Mouse (Mus musculus): Measurements from ENCODE around the gene Zcchc24. TPM values are rescaled to one million over a fixed set of nuclear protein-coding genes. Genes with fewer than 3 reads are reported as not detected.

The Zcchc24 gene
- polyA plus RNA-seq, 1 experiment from 2014 or later = 17.3 TPM

DNA sequence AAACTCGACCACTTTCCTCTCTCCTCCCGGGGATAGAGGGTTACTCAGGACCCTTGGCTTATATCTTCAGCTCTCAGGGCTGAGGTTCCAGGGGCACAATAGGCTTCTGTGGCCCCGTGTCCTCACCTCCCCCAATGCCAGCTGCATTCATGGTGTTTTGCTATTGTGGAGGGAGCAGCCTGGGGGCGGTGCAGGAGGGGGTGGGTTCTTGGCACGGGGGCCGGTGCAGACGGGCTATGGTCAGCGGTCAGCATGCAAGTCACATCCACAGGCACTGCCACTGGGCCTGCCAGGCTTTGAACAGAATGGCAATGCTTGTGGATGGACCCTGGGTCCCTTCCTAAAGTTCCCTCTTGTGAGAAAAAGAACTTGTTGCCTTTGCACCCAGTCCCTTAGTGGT lies 2.9 kb downstream of the Zcchc24 start:
- Histone ChIP-seq H3K4me1 (ENCODE audit: insufficient read depth, low read length) (peaks cover 38% of the 10 kb centered on the region), H3K4me3 (ENCODE audit: low read length) (peak overlapping the region; percentile 11; the same call in 1 of the 2 replicates), H3K9ac (replicated peaks; ENCODE audit: low read length) (peak overlapping the region; percentile 27; the same call in 1 of the 2 replicates), H3K27me3 (ENCODE audit: insufficient read depth, low read length) (no peaks in the 10 kb centered on the region), H3K27ac (ENCODE audit: low read length) (no peak overlapping the region), H3K36me3 (ENCODE audit: insufficient read depth, low read length) (no peaks in the 10 kb centered on the region), H3K4me2 (replicated peaks; ENCODE audit: low read depth, low read length) (peak overlapping the region; percentile 94), H3K9me3 (ENCODE audit: low read length) (no peaks in the 10 kb centered on the region)
- no peak for ATAC-seq (ENCODE audit: low FRiP score, low TSS enrichment)
- WGBS = 19% methylated on average over 8 of the region's 8 CpGs

DNA sequence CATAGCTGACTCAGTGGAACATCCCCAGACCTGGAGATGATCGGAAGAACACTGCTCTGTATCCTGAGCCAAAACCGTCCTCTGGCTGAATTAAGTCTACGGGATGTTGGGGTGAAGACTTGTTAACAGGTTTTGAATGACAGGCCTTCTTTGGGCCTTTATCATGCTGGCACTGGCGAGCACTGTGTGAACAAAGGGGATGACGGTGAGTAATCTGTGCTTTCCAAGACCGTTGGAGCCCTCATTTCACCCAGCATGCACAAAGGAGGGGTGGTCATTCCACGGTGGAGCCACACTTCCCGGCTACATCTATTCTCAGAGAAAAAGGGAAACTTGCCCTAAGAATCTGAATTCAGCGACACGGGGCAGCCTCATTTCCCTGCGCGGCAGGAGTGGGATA lies 3.7 kb downstream of the Zcchc24 start:
- Histone ChIP-seq H3K27me3 (ENCODE audit: insufficient read depth, low read length) (no peaks in the 10 kb centered on the region), H3K9me3 (ENCODE audit: low read length) (no peaks in the 10 kb centered on the region), H3K9ac (replicated peaks; ENCODE audit: low read length) (no peak overlapping the region), H3K4me1 (ENCODE audit: insufficient read depth, low read length) (peaks cover 46% of the 10 kb centered on the region), H3K36me3 (ENCODE audit: insufficient read depth, low read length) (no peaks in the 10 kb centered on the region), H3K4me2 (replicated peaks; ENCODE audit: low read depth, low read length) (no peak overlapping the region), H3K27ac (ENCODE audit: low read length) (no peak overlapping the region), H3K4me3 (ENCODE audit: low read length) (no peak overlapping the region)
- WGBS = 75% methylated on average over 12 of the region's 12 CpGs
- no peak for ATAC-seq (ENCODE audit: low FRiP score, low TSS enrichment)

DNA sequence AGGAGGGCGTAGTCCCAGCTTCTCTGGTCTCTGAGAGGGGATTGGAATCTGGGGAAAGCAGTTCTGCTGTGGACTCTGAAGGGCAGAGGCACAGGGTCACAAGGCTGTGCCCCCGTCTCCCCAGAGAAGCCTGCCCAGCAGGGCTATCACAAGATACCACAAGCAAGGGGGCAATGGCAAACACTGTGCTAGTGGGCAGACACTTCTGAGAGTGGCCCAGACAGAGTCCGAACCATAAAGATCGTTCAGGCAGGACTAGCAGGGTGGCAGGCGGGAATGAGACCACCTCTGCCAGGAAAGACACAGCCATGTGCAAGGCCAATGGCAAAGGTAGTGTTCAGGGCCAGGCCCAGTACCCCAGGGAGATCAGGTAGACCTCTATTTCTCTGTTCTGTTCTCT lies 7.7 kb downstream of the Zcchc24 start:
- 0 out of 2 replicates have a peak, but pooled peaks cover 7% of the 10 kb centered on the region for H3K36me3 ChIP-seq (ENCODE audit: insufficient read depth, low read length)
- 77% methylated on average over 5 of the region's 5 CpGs for WGBS
- no peak overlapping the region for H3K4me2 ChIP-seq (replicated peaks; ENCODE audit: low read depth, low read length)
- no peak overlapping the region for H3K9ac ChIP-seq (replicated peaks; ENCODE audit: low read length)
- no peaks in the 10 kb centered on the region for H3K9me3 ChIP-seq (ENCODE audit: low read length)
- H3K4me3 ChIP-seq (ENCODE audit: low read length) = no peak overlapping the region
- no peaks in the 10 kb centered on the region for H3K27me3 ChIP-seq (ENCODE audit: insufficient read depth, low read length)
- no peak overlapping the region for H3K27ac ChIP-seq (ENCODE audit: low read length)
- H3K4me1 ChIP-seq (ENCODE audit: insufficient read depth, low read length) = peaks cover 46% of the 10 kb centered on the region
- no peak for ATAC-seq (ENCODE audit: low FRiP score, low TSS enrichment)

DNA sequence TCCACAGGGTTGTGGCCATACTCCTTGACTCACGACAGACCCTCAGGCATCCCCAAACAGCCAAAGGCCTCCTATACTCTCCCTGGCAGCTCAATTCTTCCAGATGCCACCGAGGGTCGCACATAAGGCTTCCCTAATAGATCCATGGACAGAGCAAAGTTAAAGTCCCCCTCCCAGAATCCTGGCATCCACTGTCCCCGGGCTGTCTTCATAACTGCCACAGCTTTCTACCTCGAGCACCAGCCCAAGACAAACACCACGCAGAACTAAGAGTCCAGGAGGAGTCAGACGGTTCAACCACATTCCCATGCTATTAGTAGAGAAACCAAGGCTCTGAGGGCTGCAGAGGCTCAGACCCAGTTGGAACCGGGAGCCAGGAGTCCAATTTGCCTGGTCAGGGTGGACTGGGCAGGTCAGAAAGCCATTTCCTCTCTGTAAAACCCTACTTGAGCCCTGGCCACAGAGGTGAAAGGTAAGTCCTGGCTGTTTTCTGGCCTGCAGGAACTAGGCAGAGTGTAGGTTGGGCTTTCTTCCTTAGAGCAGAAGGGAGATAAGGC lies 8.8 kb downstream of the Zcchc24 start:
- no peak for ATAC-seq (ENCODE audit: low FRiP score, low TSS enrichment)
- no peaks in the 10 kb centered on the region for H3K27me3 ChIP-seq (ENCODE audit: insufficient read depth, low read length)
- peaks cover 44% of the 10 kb centered on the region for H3K4me1 ChIP-seq (ENCODE audit: insufficient read depth, low read length)
- no peak overlapping the region for H3K4me3 ChIP-seq (ENCODE audit: low read length)
- peaks cover 7% of the 10 kb centered on the region; the same call in 1 of the 2 replicates for H3K36me3 ChIP-seq (ENCODE audit: insufficient read depth, low read length)
- H3K9me3 ChIP-seq (ENCODE audit: low read length) = no peaks in the 10 kb centered on the region
- H3K4me2 ChIP-seq (replicated peaks; ENCODE audit: low read depth, low read length) = no peak overlapping the region
- 0 out of 2 replicates have a peak overlapping the region, but pooled peaks have one; percentile 4 for H3K9ac ChIP-seq (replicated peaks; ENCODE audit: low read length)
- 48% methylated on average over 8 of the region's 8 CpGs for WGBS
- H3K27ac ChIP-seq (ENCODE audit: low read length) = peak overlapping the region; percentile 32; the same call in 1 of the 2 replicates

DNA sequence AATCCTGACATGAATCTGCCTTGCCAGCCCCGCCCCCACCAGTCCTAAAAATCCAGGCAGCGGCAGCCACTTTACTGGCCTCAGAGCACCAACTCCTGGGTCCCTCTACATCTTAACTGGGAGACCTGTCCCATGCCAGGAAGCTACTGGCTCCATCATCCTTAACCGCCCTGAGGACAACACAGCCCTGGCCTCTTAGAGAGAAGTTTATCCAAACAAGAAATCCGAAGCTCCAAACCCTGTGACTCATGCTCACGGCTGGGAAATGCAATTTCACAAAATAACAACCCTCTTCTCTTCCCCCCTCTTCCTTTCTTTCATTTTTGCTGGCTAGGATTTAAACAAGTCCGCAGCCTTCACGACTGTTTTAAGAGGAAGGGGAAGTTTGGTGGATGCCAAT lies 9.3 kb downstream of the Zcchc24 start:
- Histone ChIP-seq H3K9me3 (ENCODE audit: low read length) (no peaks in the 10 kb centered on the region), H3K4me2 (replicated peaks; ENCODE audit: low read depth, low read length) (no peak overlapping the region), H3K4me1 (ENCODE audit: insufficient read depth, low read length) (peaks cover 49% of the 10 kb centered on the region), H3K4me3 (ENCODE audit: low read length) (no peak overlapping the region), H3K9ac (replicated peaks; ENCODE audit: low read length) (no peak overlapping the region), H3K36me3 (ENCODE audit: insufficient read depth, low read length) (peaks cover 7% of the 10 kb centered on the region; the same call in 1 of the 2 replicates), H3K27me3 (ENCODE audit: insufficient read depth, low read length) (no peaks in the 10 kb centered on the region), H3K27ac (ENCODE audit: low read length) (peak overlapping the region; percentile 32; the same call in 1 of the 2 replicates)
- ATAC-seq (ENCODE audit: low FRiP score, low TSS enrichment) = no peak
- 23% methylated on average over 7 of the region's 7 CpGs for WGBS

DNA sequence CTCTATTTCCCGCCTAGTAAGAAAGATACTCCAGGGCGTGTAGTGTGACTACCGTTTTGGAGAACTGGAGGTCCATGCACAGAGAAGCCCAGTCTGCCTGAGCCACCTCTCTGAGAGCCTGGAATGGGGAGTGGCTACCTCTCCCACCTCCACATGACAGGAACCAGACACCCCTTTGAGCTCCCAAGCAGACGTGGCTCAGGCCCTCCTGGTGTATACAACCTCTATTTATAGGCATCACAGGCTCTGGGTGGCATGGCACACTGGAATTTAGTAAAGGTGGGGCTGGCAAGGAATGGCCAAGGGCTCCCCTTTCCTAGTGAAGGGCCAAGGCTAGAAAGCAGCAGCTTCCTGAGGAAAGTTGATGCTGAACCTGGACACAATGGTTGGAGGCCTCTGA lies 10.9 kb downstream of the Zcchc24 start:
- Histone ChIP-seq H3K36me3 (ENCODE audit: insufficient read depth, low read length) (peaks cover 7% of the 10 kb centered on the region; the same call in 1 of the 2 replicates), H3K9ac (replicated peaks; ENCODE audit: low read length) (no peak overlapping the region), H3K27ac (ENCODE audit: low read length) (no peak overlapping the region), H3K9me3 (ENCODE audit: low read length) (no peaks in the 10 kb centered on the region), H3K4me3 (ENCODE audit: low read length) (no peak overlapping the region), H3K4me1 (ENCODE audit: insufficient read depth, low read length) (peaks cover 52% of the 10 kb centered on the region), H3K27me3 (ENCODE audit: insufficient read depth, low read length) (no peaks in the 10 kb centered on the region), H3K4me2 (replicated peaks; ENCODE audit: low read depth, low read length) (no peak overlapping the region)
- no peak for ATAC-seq (ENCODE audit: low FRiP score, low TSS enrichment)
- 69% methylated on average over 4 of the region's 4 CpGs for WGBS

DNA sequence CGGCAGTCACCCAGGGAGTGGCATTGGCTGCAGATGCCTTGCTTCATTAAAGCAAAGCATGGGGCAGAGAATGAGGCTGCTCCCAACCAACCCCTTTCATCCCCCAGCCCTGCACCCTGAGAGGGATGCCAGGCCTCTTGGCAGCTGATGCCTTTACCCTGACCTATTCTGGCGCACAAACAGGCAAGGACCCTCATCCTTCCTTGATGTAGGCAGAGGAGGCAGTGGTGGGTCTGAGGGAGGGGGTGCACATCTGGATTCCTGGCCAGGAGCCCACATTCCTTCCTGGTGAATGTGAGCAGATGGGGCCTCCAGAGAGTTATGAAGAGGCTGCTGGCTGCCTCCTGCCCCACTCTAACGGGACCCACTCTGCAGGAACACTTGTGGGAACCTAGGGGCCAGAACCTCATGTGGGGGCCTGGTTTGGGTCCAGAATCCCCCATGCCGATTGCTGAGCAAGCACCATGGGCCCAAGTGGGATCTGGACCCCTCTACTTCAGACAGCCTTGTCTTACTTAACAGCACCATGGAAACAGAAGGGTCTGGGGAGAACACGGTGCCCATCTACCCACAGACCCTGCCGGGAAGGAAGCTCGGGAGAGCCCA lies 12.4 kb downstream of the Zcchc24 start:
- Histone ChIP-seq H3K27ac (ENCODE audit: low read length) (no peak overlapping the region), H3K4me2 (replicated peaks; ENCODE audit: low read depth, low read length) (no peak overlapping the region), H3K9ac (replicated peaks; ENCODE audit: low read length) (0 out of 2 replicates have a peak overlapping the region, but pooled peaks have one; percentile 15), H3K4me1 (ENCODE audit: insufficient read depth, low read length) (peaks cover 52% of the 10 kb centered on the region), H3K9me3 (ENCODE audit: low read length) (no peaks in the 10 kb centered on the region), H3K4me3 (ENCODE audit: low read length) (no peak overlapping the region), H3K36me3 (ENCODE audit: insufficient read depth, low read length) (peaks cover 7% of the 10 kb centered on the region), H3K27me3 (ENCODE audit: insufficient read depth, low read length) (no peaks in the 10 kb centered on the region)
- no peak for ATAC-seq (ENCODE audit: low FRiP score, low TSS enrichment)
- 65% methylated on average over 7 of the region's 7 CpGs for WGBS

DNA sequence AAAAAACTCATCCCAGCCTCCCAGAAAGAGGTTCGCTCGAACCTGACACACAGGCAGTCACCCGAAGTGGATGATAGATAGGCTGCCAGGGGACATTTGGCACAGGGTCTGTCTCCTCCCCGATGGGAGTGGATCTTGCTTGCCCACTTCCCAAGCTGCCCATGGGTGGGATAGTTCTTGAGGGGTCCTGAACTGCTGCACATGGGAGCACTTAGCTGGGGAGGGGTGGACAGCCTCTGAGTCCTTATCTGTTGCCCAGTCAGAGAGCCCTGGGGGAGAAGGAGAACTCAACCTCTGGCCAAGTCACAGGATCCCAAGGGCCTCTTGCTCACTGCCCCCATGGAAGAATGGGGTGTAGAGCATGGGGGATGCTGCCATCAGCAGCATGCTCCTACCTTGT lies 13.3 kb downstream of the Zcchc24 start:
- Histone ChIP-seq H3K9ac (replicated peaks; ENCODE audit: low read length) (no peak overlapping the region), H3K9me3 (ENCODE audit: low read length) (no peaks in the 10 kb centered on the region), H3K27me3 (ENCODE audit: insufficient read depth, low read length) (no peaks in the 10 kb centered on the region), H3K36me3 (ENCODE audit: insufficient read depth, low read length) (peaks cover 7% of the 10 kb centered on the region), H3K4me2 (replicated peaks; ENCODE audit: low read depth, low read length) (no peak overlapping the region), H3K4me3 (ENCODE audit: low read length) (no peak overlapping the region), H3K4me1 (ENCODE audit: insufficient read depth, low read length) (peaks cover 43% of the 10 kb centered on the region), H3K27ac (ENCODE audit: low read length) (no peak overlapping the region)
- WGBS = 33% methylated on average over 4 of the region's 4 CpGs
- ATAC-seq (ENCODE audit: low FRiP score, low TSS enrichment) = no peak

DNA sequence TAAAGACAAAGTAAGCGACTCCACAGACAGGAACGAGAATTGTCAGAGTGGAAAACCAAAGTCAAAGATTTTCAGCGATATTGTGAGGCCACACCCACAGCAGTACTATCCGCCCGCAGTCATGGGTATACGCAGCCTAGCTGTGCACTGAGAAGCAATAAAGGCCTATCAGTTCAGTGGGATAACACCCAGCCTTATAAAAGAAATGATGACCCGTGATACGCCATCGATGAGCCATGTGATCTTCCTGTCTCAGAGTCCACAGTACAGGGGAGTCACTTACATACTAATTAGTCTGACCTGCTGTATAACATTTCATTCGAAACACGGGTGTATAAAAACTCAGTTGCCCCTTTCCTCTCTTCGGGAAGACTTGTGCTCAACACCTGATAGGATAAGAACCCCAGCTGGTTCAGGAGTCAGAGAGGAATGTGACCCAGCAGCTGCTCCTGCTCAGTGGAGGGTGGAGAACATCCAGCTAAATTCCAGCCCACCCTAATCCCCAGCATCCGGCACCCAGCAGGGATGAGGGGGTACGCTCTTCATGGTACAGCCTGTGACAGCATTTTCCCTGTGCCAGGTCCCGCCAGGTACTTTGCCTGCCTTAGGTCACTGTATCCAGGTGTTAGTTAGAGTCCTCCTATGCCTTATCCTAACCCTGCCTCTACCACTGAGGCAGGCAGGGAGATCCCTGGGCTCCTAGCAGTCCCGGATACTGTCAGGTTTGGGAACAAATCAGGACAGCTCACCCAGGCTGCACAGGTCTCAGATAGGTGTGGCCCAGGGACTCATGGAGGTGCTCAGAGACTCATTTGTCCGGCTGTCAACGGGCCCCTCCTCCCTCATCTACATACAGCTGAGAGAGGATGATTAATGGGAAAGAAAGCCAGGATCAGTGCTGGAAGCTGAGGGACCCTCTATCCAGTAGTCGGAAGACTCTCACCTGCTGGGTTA lies 14.0 kb downstream of the Zcchc24 start:
- Histone ChIP-seq H3K4me3 (ENCODE audit: low read length) (no peak overlapping the region), H3K9me3 (ENCODE audit: low read length) (no peaks in the 10 kb centered on the region), H3K9ac (replicated peaks; ENCODE audit: low read length) (no peak overlapping the region), H3K27ac (ENCODE audit: low read length) (no peak overlapping the region), H3K36me3 (ENCODE audit: insufficient read depth, low read length) (peaks cover 7% of the 10 kb centered on the region), H3K4me1 (ENCODE audit: insufficient read depth, low read length) (peaks cover 36% of the 10 kb centered on the region), H3K27me3 (ENCODE audit: insufficient read depth, low read length) (no peaks in the 10 kb centered on the region), H3K4me2 (replicated peaks; ENCODE audit: low read depth, low read length) (no peak overlapping the region)
- ATAC-seq (ENCODE audit: low FRiP score, low TSS enrichment) = peak; percentile 35; the same call in 1 of the 2 replicates
- 35% methylated on average over 19 of the region's 19 CpGs for WGBS
